Mouse (Mus musculus): ENCODE results near the gene Mccc2.

The Mccc2 gene

DNA sequence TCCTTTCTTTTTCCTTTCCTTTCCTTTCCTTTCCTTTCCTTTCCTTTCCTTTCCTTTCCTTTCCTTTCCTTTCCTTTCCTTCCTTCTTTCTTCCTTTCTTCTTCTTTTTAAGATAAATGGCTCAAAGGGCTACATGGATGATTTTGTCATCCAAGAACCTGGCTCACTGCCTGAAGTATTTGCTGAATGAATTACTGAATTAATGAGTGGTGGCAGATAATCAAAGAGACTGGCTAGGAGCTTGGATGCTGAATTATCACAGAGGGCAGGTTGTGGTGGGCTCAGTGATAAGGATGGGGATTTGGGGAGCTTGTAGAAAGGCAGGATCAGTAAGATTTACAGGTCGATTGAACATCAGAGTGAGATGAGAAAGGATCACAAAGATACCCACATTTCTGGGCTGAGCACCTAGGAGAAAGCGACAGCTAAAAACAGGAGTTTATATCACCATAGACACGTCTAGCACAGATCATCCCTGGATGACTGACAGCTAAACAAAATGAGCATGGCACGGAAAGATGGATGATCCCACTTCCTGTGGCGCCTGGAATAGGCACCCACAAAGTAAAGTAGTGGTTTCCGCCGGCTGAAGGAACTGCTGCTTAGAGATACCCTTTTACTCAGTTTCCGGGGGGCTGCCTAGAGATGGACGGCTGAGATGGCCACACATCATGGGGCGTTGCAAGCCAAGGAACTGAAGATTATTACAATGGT lies 76.7 kb downstream of the Mccc2 start:
- DNase-seq, result no peak

DNA sequence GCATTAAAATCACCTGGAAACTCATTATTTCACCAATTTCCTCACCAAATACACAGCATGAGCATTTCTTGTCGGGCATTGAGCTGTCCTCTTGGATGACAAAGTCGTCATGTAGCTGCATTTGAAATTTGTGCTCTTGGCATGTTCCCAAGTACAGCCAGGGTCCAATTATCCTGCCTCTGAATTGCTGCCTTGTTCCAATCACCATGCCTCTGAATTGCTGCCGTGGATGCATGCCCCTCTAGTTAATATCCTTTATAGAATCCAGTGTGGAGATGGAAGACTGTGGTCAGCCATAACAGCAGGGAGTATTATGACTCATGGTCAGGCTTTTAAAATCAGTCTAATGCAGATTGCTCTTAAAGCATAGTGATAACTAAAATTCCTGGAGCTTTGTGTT lies 77.7 kb downstream of the Mccc2 start:
- no peak for DNase-seq

GRCm38 (mm10) chr13:99932406-99932805 lies 83.0 kb downstream of the Mccc2 start:
- DNase-seq, result no peak

- no peak for DNase-seq
Observed at GRCm38 (mm10) chr13:99931502-99931901, 83.9 kb downstream of the Mccc2 start.

DNA sequence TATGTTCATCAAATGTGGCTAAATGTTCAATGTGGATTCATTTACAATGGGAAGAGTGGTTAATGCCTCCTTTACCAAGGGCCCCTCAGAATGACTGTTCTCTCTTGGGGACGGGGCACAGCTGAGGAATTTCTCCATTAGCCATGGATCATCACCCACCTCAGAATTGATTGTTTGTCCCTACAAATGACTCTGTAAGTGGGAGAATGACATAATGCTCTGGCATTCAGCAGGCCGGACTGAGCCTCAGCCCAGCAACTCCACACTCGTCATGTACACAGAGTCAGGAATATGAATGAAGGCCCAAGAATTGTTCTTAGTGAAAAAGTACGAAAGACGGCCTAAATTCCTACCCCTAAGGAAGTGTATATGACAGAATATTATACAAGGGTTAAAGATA lies 89.2 kb downstream of the Mccc2 start:
- DNase-seq, result no peak

DNA sequence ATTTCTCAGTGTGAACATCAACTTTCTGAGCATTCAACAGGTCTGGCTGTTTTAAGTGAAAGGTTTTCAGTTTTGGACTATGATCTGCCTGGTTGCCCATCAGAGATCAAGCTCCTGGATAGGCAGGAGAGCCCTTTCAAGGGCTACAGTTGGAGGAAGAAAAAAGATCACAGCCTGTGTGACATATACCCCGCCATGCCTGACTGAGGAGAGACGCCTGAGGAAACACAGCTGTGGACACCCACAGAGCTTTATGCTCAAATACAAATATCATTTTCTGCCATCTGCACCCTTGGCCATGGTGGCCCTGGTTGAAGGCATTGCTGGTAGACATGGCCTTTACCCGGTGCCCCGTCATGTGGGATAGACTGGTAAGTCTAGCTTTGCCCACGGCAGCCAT lies 99.8 kb downstream of the Mccc2 start:
- DNase-seq, result no peak

DNA sequence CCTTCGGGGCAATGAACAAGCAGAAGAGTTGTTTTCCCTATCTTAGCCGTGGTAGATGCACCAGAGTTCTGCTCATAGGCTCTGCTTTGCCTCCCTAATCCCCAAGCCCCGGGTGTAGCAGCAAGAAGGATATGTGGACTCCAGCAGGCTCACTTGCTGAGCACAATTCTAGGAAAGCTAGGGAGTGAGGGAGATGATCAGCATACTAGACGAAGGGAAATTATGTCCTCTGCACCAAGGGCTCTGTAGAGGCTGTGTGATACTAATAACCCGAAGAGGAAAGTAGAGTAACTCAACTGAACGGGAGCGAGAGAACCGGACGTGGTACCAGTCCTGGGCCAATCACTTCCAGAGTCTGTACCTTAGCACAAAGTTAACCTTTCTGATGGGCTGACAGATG lies 114.5 kb downstream of the Mccc2 start, which contains the start of gene Cartpt:
Gene Cartpt (minus strand): TSS at position 127 of the 400 bp plus-strand sequence.
- no peak for DNase-seq

- DNase-seq, result no peak
Observed at GRCm38 (mm10) chr13:99900557-99900892, 114.9 kb downstream of the Mccc2 start.

DNA sequence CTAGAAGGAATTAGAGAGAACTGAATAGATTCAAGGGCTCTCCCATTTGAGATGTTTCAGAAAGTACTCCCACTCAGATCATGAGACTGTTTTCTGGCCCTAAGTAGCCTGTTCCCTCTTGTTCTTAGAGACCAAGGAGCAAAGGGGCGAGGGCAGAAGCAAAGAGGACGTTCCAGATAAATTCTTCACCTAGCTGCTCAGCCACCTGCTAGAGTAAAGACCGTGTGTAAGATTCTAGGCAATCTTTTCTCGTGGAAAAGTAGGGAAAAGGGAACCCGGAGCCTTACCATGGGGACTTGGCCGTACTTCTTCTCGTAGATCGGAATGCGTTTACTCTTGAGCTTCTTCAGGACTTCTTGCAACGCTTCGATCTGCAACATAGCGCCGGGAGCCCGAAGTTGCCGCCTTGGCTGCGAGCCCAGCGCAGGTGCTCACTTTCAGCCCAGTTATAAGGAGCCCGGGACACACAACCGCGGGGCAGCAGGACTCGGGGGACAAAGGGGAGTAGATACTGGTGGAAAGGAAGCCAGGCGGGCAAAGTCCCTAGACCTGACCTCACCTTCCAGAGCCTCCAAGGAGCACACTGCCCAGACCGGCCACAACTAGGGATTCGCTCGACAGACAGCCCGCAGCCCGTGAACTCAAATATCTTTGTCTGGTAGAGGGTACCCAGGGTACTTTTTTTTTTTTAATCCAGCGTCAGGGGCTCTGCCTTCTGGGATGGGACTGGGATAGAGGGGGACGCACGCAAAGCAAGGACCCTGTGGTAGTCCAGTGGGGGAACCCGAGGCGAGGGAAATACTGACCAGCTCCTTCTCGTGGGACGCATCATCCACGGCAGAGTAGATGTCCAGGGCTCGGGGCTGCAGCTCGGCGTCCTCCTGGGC lies 115.5 kb downstream of the Mccc2 start:
- no peak for DNase-seq

- DNase-seq, result no peak
Observed at GRCm38 (mm10) chr13:99898816-99899215, 116.6 kb downstream of the Mccc2 start.
